8 mouse cellular contexts compared by ENCODE assay signal in genomic region chr10:79985334-79986231, GRCm38 (mm10). TPM values are rescaled to one million over a fixed set of nuclear protein-coding genes. Genes with fewer than 3 reads are reported as not detected.
DNase-seq lines count a peak whose midpoint lies in the region; ATAC-seq and TF ChIP-seq lines count a peak whose summit lies in the region.

No protein-coding gene starts in this region.

- H3K4me2 ChIP-seq in hindbrain, embryonic 13.5 days = peak overlapping the region; percentile 96

- H3K27me3 ChIP-seq in G1E (ENCODE audit: insufficient read depth, low read length) = peaks cover 11% of the 10 kb centered on the region; the same call in 1 of the 2 replicates
- peaks cover 39% of the 10 kb centered on the region for H3K27me3 ChIP-seq in hindbrain, embryonic 13.5 days

- H3K4me1 ChIP-seq in G1E (ENCODE audit: insufficient read depth, low read depth, low read length) = peaks cover 82% of the 10 kb centered on the region
- H3K4me1 ChIP-seq in hindbrain, embryonic 13.5 days (replicated peaks) = peaks cover 59% of the 10 kb centered on the region

- H3K9ac ChIP-seq in hindbrain, embryonic 13.5 days = peak overlapping the region; percentile 80

- ATAC-seq in G1E (ENCODE audit: extremely low read depth, insufficient number of reproducible peaks, low FRiP score, poor library complexity, severe bottlenecking) = no peak
- ATAC-seq in hindbrain, embryonic 13.5 days (ENCODE audit: low FRiP score) = peak; percentile 5; the same call in 1 of the 2 replicates

- DNase-seq in G1E (ENCODE audit: low spot score) = peak; percentile 47
- peak; percentile 80 for DNase-seq in cerebellum, adult 18-20 months
- DNase-seq in forelimb bud, embryonic 11.5 days (ENCODE audit: low read depth, low spot score) = peak; percentile 54
- DNase-seq in layer of hippocampus, postnatal 25 days (ENCODE audit: extremely low spot score in 1 of 2, low spot score in 1 of 2) = peak; percentile 40 to 46
- peak; percentile 81 for DNase-seq in lung, postnatal 10 days
- DNase-seq in retina, postnatal 7 days (ENCODE audit: low read depth, low spot score) = peak; percentile 45
- peak; percentile 72 for DNase-seq in yolk sac, embryonic 10.5 days (ENCODE audit: low spot score)

- no peak for TF ChIP-seq CTCF in G1E (IDR thresholded peaks at IDR 0.05; ENCODE audit: low read depth, low read length)

- WGBS in hindbrain, embryonic 13.5 days = 5% methylated on average over 35 of the region's 35 CpGs

- peak overlapping the region; percentile 90 for H3K27ac ChIP-seq in hindbrain, embryonic 13.5 days

- H3K9me3 ChIP-seq in G1E (replicated peaks) = no peaks in the 10 kb centered on the region
- no peaks in the 10 kb centered on the region for H3K9me3 ChIP-seq in hindbrain, embryonic 13.5 days

- H3K4me3 ChIP-seq in G1E (ENCODE audit: low read depth, low read length) = peak overlapping the region; percentile 84
- H3K4me3 ChIP-seq in hindbrain, embryonic 13.5 days = peak overlapping the region; percentile 76

- peaks cover 28% of the 10 kb centered on the region for H3K36me3 ChIP-seq in G1E (replicated peaks)
- peaks cover 4% of the 10 kb centered on the region; the same call in 1 of the 2 replicates for H3K36me3 ChIP-seq in hindbrain, embryonic 13.5 days

RNA-seq across cellular contexts. Expression of gene Tmem259, which starts 1.5 kb away (rescaled TPM):
- 62.8 and 79.8 TPM in 2 replicates for total RNA-seq in G1E (2014; fragmentation: Nextera tagmentation)
- total RNA-seq in G1E (2017) = 41.6 and 47.0 TPM in 2 replicates
- polyA plus RNA-seq in G1E (2012) = 264 and 361 TPM in 2 replicates
- 16.0 and 16.3 TPM in 2 replicates for polyA plus RNA-seq in hindbrain, embryonic 13.5 days (2015; fragmentation: Nextera tagmentation; extraction: Ambion mirVana)
- total RNA-seq in layer of hippocampus, postnatal 25 days (2021) = 100 to 1,000 TPM; 125 to 131 TPM

RNA-seq across cellular contexts. Expression of gene Cnn2, which starts 2.8 kb away (rescaled TPM):
- 4.6 and 8.4 TPM in 2 replicates for total RNA-seq in G1E (2014; fragmentation: Nextera tagmentation)
- total RNA-seq in G1E (2017) = 7.4 and 10.5 TPM in 2 replicates
- polyA plus RNA-seq in G1E (2012) = 20.8 and 27.2 TPM in 2 replicates
- 43.7 and 53.1 TPM in 2 replicates for polyA plus RNA-seq in hindbrain, embryonic 13.5 days (2015; fragmentation: Nextera tagmentation; extraction: Ambion mirVana)
- 1 to 10 TPM; 5.8 to 6.0 TPM for total RNA-seq in layer of hippocampus, postnatal 25 days (2021)

RNA-seq across cellular contexts. Expression of gene Abca7, which starts 10.7 kb away (rescaled TPM):
- 17.4 and 35.9 TPM in 2 replicates for total RNA-seq in G1E (2014; fragmentation: Nextera tagmentation)
- total RNA-seq in G1E (2017) = 12.1 and 15.2 TPM in 2 replicates
- 21.1 and 21.6 TPM in 2 replicates for polyA plus RNA-seq in G1E (2012)
- 5.2 and 6.1 TPM in 2 replicates for polyA plus RNA-seq in hindbrain, embryonic 13.5 days (2015; fragmentation: Nextera tagmentation; extraction: Ambion mirVana)
- total RNA-seq in layer of hippocampus, postnatal 25 days (2021) = 10 to 100 TPM in 1 of 2 experiments, 1 to 10 TPM in 1; 9.6 to 10.2 TPM

RNA-seq across cellular contexts. Expression of gene Grin3b, which starts 15.1 kb away (rescaled TPM):
- total RNA-seq in G1E (2014; fragmentation: Nextera tagmentation) (0.60 TPM in 1 of 2 replicates, not detected in the other), G1E (2017) (0.44 TPM in 1 of 2 replicates, not detected in the other)
- 0.07 and 0.10 TPM in 2 replicates for polyA plus RNA-seq in G1E (2012)
- 0.61 and 0.65 TPM in 2 replicates for polyA plus RNA-seq in hindbrain, embryonic 13.5 days (2015; fragmentation: Nextera tagmentation; extraction: Ambion mirVana)
- under 1 TPM; 0.12 to 0.15 TPM for total RNA-seq in layer of hippocampus, postnatal 25 days (2021)

RNA-seq across cellular contexts. Expression of gene Wdr18, which starts 25.6 kb away (rescaled TPM):
- total RNA-seq in G1E (2014; fragmentation: Nextera tagmentation) (28.5 and 37.3 TPM in 2 replicates), G1E (2017) (34.4 and 34.6 TPM in 2 replicates)
- 69.0 and 69.5 TPM in 2 replicates for polyA plus RNA-seq in G1E (2012)
- 77.4 and 77.9 TPM in 2 replicates for polyA plus RNA-seq in hindbrain, embryonic 13.5 days (2015; fragmentation: Nextera tagmentation; extraction: Ambion mirVana)
- total RNA-seq in layer of hippocampus, postnatal 25 days (2021) = 10 to 100 TPM; 42.9 to 45.8 TPM
